ENCODE assay signal across 16 mouse cellular contexts in genomic region chr1:194108132-194108531, GRCm38 (mm10).
A peak's percentile ranks its signal among the peaks of the same experiment; 100 is the strongest.
DNase-seq lines count a peak whose midpoint lies in the region; ATAC-seq and TF ChIP-seq lines count a peak whose summit lies in the region.
"Had no signal": no experiment of that assay in that cellular context is flagged by ENCODE, and none has a peak within 500 bp of the region (broad histone marks: within the 10 kb centered on the region; RNA-seq: fewer than 3 reads in every experiment).

No protein-coding gene starts in this region.

- H3K27ac ChIP-seq in stomach, embryonic 16.5 days (ENCODE audit: low read length), result no peak overlapping the region
- H3K27ac ChIP-seq in stomach, postnatal 0 days (replicated peaks), result no peak overlapping the region
- H3K27ac ChIP-seq: liver, embryonic 13.5 days; stomach, embryonic 15.5 days had no signal

- DNase-seq in kidney, postnatal 10 days, result peak; percentile 5
- no peak for DNase-seq in kidney, adult 8-10 months
- no peak for DNase-seq in stomach, postnatal 0 days (ENCODE audit: low spot score)
- peak; percentile 35 for DNase-seq in embryo, embryonic 9.5 days (ENCODE audit: extremely low spot score)
- peak; percentile 35 for DNase-seq in retina, postnatal 1 day
- DNase-seq in adrenal gland, postnatal 25 days, result no peak
- DNase-seq: cerebellum, adult 18-20 months; heart, adult 18-20 months; liver, embryonic 13.5 days; spleen, adult 18-20 months; thymus, postnatal 14 days had no signal

- no peak overlapping the region for H3K9ac ChIP-seq in stomach, embryonic 16.5 days (ENCODE audit: low read length)
- no peak overlapping the region for H3K9ac ChIP-seq in stomach, postnatal 0 days (ENCODE audit: low read length)
- H3K9ac ChIP-seq: liver, embryonic 13.5 days; neural tube, embryonic 15.5 days; stomach, embryonic 15.5 days had no signal

- 33% methylated on average over 2 of the region's 2 CpGs for WGBS in stomach, embryonic 16.5 days
- WGBS in stomach, postnatal 0 days, result 38% methylated on average over 2 of the region's 2 CpGs

- H3K9me3 ChIP-seq in stomach, embryonic 16.5 days (replicated peaks; ENCODE audit: control insufficient read depth, low read length), result no peaks in the 10 kb centered on the region
- no peaks in the 10 kb centered on the region for H3K9me3 ChIP-seq in stomach, postnatal 0 days (ENCODE audit: control insufficient read depth, low read length)
- H3K9me3 ChIP-seq: liver, embryonic 13.5 days; neural tube, embryonic 15.5 days; stomach, embryonic 15.5 days had no signal

- H3K27me3 ChIP-seq in stomach, embryonic 16.5 days (ENCODE audit: control insufficient read depth, insufficient read depth, low read length), result 0 out of 2 replicates have a peak, but pooled peaks cover 5% of the 10 kb centered on the region
- H3K27me3 ChIP-seq in stomach, postnatal 0 days (ENCODE audit: control insufficient read depth, insufficient read depth, low read length), result no peaks in the 10 kb centered on the region
- H3K27me3 ChIP-seq: liver, embryonic 13.5 days; neural tube, embryonic 15.5 days; stomach, embryonic 15.5 days had no signal

- TF ChIP-seq CTCF in stomach, postnatal 0 days (IDR thresholded peaks at IDR 0.05; ENCODE audit: low read depth), result no peak

- no peak for TF ChIP-seq EP300 in stomach, postnatal 0 days (optimal IDR thresholded peaks at IDR 0.05)

- H3K4me2 ChIP-seq in stomach, embryonic 16.5 days (ENCODE audit: low read depth, low read length), result no peak overlapping the region
- H3K4me2 ChIP-seq in stomach, postnatal 0 days (replicated peaks; ENCODE audit: low read depth), result no peak overlapping the region
- H3K4me2 ChIP-seq: liver, embryonic 13.5 days; neural tube, embryonic 15.5 days; stomach, embryonic 15.5 days had no signal

- no peak overlapping the region for H3K4me3 ChIP-seq in stomach, embryonic 16.5 days (replicated peaks; ENCODE audit: low read length)
- H3K4me3 ChIP-seq in stomach, postnatal 0 days (ENCODE audit: low read depth, low read length), result no peak overlapping the region
- H3K4me3 ChIP-seq: liver, embryonic 13.5 days; myocyte; neural tube, embryonic 15.5 days; stomach, embryonic 15.5 days had no signal

- H3K36me3 ChIP-seq in stomach, embryonic 16.5 days (ENCODE audit: control insufficient read depth, insufficient read depth, low read length), result no peaks in the 10 kb centered on the region
- H3K36me3 ChIP-seq in stomach, postnatal 0 days (ENCODE audit: control insufficient read depth, insufficient read depth, low read length), result no peaks in the 10 kb centered on the region
- H3K36me3 ChIP-seq: liver, embryonic 13.5 days; neural tube, embryonic 15.5 days; stomach, embryonic 15.5 days had no signal

- peak; percentile 58; the same call in 1 of the 2 replicates for ATAC-seq in stomach, embryonic 16.5 days (ENCODE audit: insufficient read depth, low FRiP score)
- no peak for ATAC-seq in stomach, postnatal 0 days (ENCODE audit: low FRiP score, low TSS enrichment)
- no peak for ATAC-seq in megakaryocyte progenitor cell, adult 5-6 weeks (replicated peaks; ENCODE audit: poor library complexity)

- no peaks in the 10 kb centered on the region for H3K4me1 ChIP-seq in stomach, embryonic 16.5 days (ENCODE audit: control insufficient read depth, insufficient read depth, low read length)
- H3K4me1 ChIP-seq in stomach, postnatal 0 days (replicated peaks; ENCODE audit: control insufficient read depth, insufficient read depth), result no peaks in the 10 kb centered on the region
- H3K4me1 ChIP-seq: liver, embryonic 13.5 days; stomach, embryonic 15.5 days had no signal

Comparison
In these comparisons a context has a peak if more than half of its experiments do, and no peak if none do; other contexts are left out.
1. DNase-seq: peak in kidney, postnatal 10 days (single experiment), embryo, embryonic 9.5 days (single experiment) and retina, postnatal 1 day (single experiment); none in kidney, adult 8-10 months (0 of 2), stomach, postnatal 0 days (single experiment) and adrenal gland, postnatal 25 days (single experiment).